Mouse (Mus musculus): Measurements from ENCODE around the gene Trdmt1.

- TF ChIP-seq EP300 (IDR thresholded peaks at IDR 0.05; ENCODE audit: low read depth) (no peak), CTCF (IDR thresholded peaks at IDR 0.05; ENCODE audit: low read depth) (no peak)
These were observed 31.5 kb upstream of the Trdmt1 start for GRCm38 (mm10) chr2:13575926-13576325.

Measured in liver, postnatal 0 days (tissue).